In genomic region chr3:86056678-86057077, GRCm38 (mm10) we compare ENCODE assay signal across 13 mouse cellular contexts. TPM values are rescaled to one million over a fixed set of nuclear protein-coding genes. Genes with fewer than 3 reads are reported as not detected.
A peak's percentile ranks its signal among the peaks of the same experiment; 100 is the strongest.
DNase-seq lines count a peak whose midpoint lies in the region; ATAC-seq and TF ChIP-seq lines count a peak whose summit lies in the region.
"Had no signal": no experiment of that assay in that cellular context is flagged by ENCODE, and none has a peak within 500 bp of the region (broad histone marks: within the 10 kb centered on the region; RNA-seq: fewer than 3 reads in every experiment).

No protein-coding gene starts in this region.

- H3K9me3 ChIP-seq in stomach, postnatal 0 days (ENCODE audit: control insufficient read depth, low read length), result no peaks in the 10 kb centered on the region
- H3K9me3 ChIP-seq: G1E had no signal

- TF ChIP-seq EP300 in stomach, postnatal 0 days (optimal IDR thresholded peaks at IDR 0.05), result no peak

- no peak overlapping the region for H3K4me3 ChIP-seq in stomach, postnatal 0 days (ENCODE audit: low read depth, low read length)

- no peak for TF ChIP-seq CTCF in stomach, postnatal 0 days (IDR thresholded peaks at IDR 0.05; ENCODE audit: low read depth)

- H3K4me1 ChIP-seq in stomach, postnatal 0 days (replicated peaks; ENCODE audit: control insufficient read depth, insufficient read depth), result no peaks in the 10 kb centered on the region

- DNase-seq in urinary bladder, postnatal 14 days (ENCODE audit: low spot score), result peak; percentile 62
- DNase-seq in urinary bladder, postnatal 10 days (ENCODE audit: low spot score), result no peak
- DNase-seq in gastrocnemius, postnatal 10 days, result peak; percentile 24
- DNase-seq in kidney, postnatal 10 days, result peak; percentile 82
- DNase-seq in stomach, postnatal 0 days (ENCODE audit: low spot score), result peak; percentile 53
- no peak for DNase-seq in left cerebral cortex, adult 18-20 months (ENCODE audit: low spot score in 2 of 2)
- DNase-seq in layer of hippocampus, adult 8-10 months (ENCODE audit: low spot score in 2 of 2), result no peak
- DNase-seq: cerebellum, postnatal 36 days; retina, postnatal 1 day had no signal

- ATAC-seq in stomach, postnatal 0 days (ENCODE audit: low FRiP score, low TSS enrichment), result peak; percentile 80
- ATAC-seq in granulocyte monocyte progenitor cell, adult 5-6 weeks (replicated peaks; ENCODE audit: poor library complexity, severe bottlenecking), result no peak

- H3K9ac ChIP-seq in stomach, postnatal 0 days (ENCODE audit: low read length), result no peak overlapping the region

- no peaks in the 10 kb centered on the region for H3K27me3 ChIP-seq in stomach, postnatal 0 days (ENCODE audit: control insufficient read depth, insufficient read depth, low read length)

- no peaks in the 10 kb centered on the region for H3K36me3 ChIP-seq in stomach, postnatal 0 days (ENCODE audit: control insufficient read depth, insufficient read depth, low read length)
- H3K36me3 ChIP-seq: G1E had no signal

- H3K4me2 ChIP-seq in stomach, postnatal 0 days (replicated peaks; ENCODE audit: low read depth), result no peak overlapping the region

- WGBS in stomach, postnatal 0 days, result 38% methylated on average over 4 of the region's 4 CpGs

- H3K27ac ChIP-seq in stomach, postnatal 0 days (replicated peaks), result no peak overlapping the region
- H3K27ac ChIP-seq: macrophage had no signal

RNA-seq across cellular contexts. Expression of gene Prss48, which starts 54.4 kb away (rescaled TPM):
- not detected for total RNA-seq in gastrocnemius, postnatal 10 days (2021)
- not detected in 2 replicates for polyA plus RNA-seq in stomach, postnatal 0 days (2015; fragmentation: Nextera tagmentation; extraction: Ambion mirVana)
- not detected for total RNA-seq in left cerebral cortex, adult 18-20 months (2021)
- not detected for total RNA-seq in layer of hippocampus, adult 8-10 months (2022)
- total RNA-seq in granulocyte monocyte progenitor cell, adult 5-6 weeks (2014; fragmentation: Nextera tagmentation), result not detected in 2 replicates
- total RNA-seq in granulocyte monocyte progenitor cell, adult 5-6 weeks (2017), result not detected in 2 replicates
- total RNA-seq: G1E; hematopoietic stem cell, adult 5-6 weeks had no signal
- polyA plus RNA-seq: G1E, macrophage had no signal

Comparison
In these comparisons a context has a peak if more than half of its experiments do, and no peak if none do; other contexts are left out.
1. DNase-seq: peak in urinary bladder, postnatal 14 days (single experiment), gastrocnemius, postnatal 10 days (single experiment), kidney, postnatal 10 days (single experiment) and stomach, postnatal 0 days (single experiment); none in urinary bladder, postnatal 10 days (single experiment), left cerebral cortex, adult 18-20 months (0 of 2) and layer of hippocampus, adult 8-10 months (0 of 2).